Mouse (Mus musculus) gastrocnemius, postnatal 14 days (tissue): ENCODE measurements around the gene Prdm16. TPM values are rescaled to one million over a fixed set of nuclear protein-coding genes. Genes with fewer than 3 reads are reported as not detected.

Experiments used
- total RNA-seq, 2 experiments: library from RNA; stranded (reverse); gene quantifications; 2 replicates each; pipeline ENCODE4 v1.2.3; 2021

The Prdm16 gene
- total RNA-seq, 2 experiments from 2014 or later, result 1.2 to 3.5 TPM

Other genes starting within 250 kb of the Prdm16 start
- gene Actrt2, start 31.0 kb upstream of the Prdm16 start, total RNA-seq, result not detected
- gene Ttc34, start 200.6 kb upstream of the Prdm16 start, total RNA-seq, result not detected
- under 1 TPM; 0.49 to 0.68 TPM for gene Mmel1, start 232.7 kb upstream of the Prdm16 start, total RNA-seq